Mouse (Mus musculus): ENCODE results near the gene Dstn. TPM values are rescaled to one million over a fixed set of nuclear protein-coding genes. Genes with fewer than 3 reads are reported as not detected.
A peak's percentile ranks its signal among the peaks of the same experiment; 100 is the strongest.

Dstn gene
- total RNA-seq, 2 experiments from 2014 or later, result 154 to 157 TPM

GRCm38 (mm10) chr2:143918831-143919502, 3.8 kb downstream of the Dstn start:
- no peak for DNase-seq (ENCODE audit: extremely low spot score in 1 of 2, low spot score in 2 of 2)
- no peak overlapping the region for H3K27ac ChIP-seq
- intact Hi-C loops (cut with DNase I), result no loop called here
- no peak overlapping the region for H3K4me3 ChIP-seq
- no peak; the same call in 1 of the 2 replicates for TF ChIP-seq CTCF (IDR thresholded peaks at IDR 0.05)

GRCm38 (mm10) chr2:143924085-143924484, 9.0 kb downstream of the Dstn start:
- Histone ChIP-seq H3K27ac (no peak overlapping the region), H3K4me3 (no peak overlapping the region)
- no peak for TF ChIP-seq CTCF (IDR thresholded peaks at IDR 0.05)
- intact Hi-C loops (cut with DNase I), result no loop called here
- DNase-seq (ENCODE audit: extremely low spot score in 1 of 2, low spot score in 2 of 2), result no peak

GRCm38 (mm10) chr2:143925826-143926225, 10.7 kb downstream of the Dstn start:
- DNase-seq (ENCODE audit: extremely low spot score in 1 of 2, low spot score in 2 of 2), result no peak
- Histone ChIP-seq H3K27ac (no peak overlapping the region), H3K4me3 (no peak overlapping the region)
- no peak for TF ChIP-seq CTCF (IDR thresholded peaks at IDR 0.05)
- intact Hi-C loops (cut with DNase I), result no loop called here

- no peak for DNase-seq (ENCODE audit: extremely low spot score in 1 of 2, low spot score in 2 of 2)
- intact Hi-C loops (cut with DNase I), result no loop called here
- TF ChIP-seq CTCF (IDR thresholded peaks at IDR 0.05), result no peak
- no peak overlapping the region for H3K4me3 ChIP-seq
- no peak overlapping the region for H3K27ac ChIP-seq
These were observed 14.6 kb downstream of the Dstn start for GRCm38 (mm10) chr2:143929607-143930311.

- no peak overlapping the region for H3K27ac ChIP-seq
- no peak overlapping the region for H3K4me3 ChIP-seq
- TF ChIP-seq CTCF (IDR thresholded peaks at IDR 0.05), result no peak
- DNase-seq (ENCODE audit: extremely low spot score in 1 of 2, low spot score in 2 of 2), result no peak
- intact Hi-C loops (cut with DNase I), result no loop called here
These were observed 17.3 kb downstream of the Dstn start for GRCm38 (mm10) chr2:143932340-143932873.

GRCm38 (mm10) chr2:143933516-143933915, 18.4 kb downstream of the Dstn start:
- no peak overlapping the region for H3K4me3 ChIP-seq
- TF ChIP-seq CTCF (IDR thresholded peaks at IDR 0.05), result no peak
- H3K27ac ChIP-seq, result no peak overlapping the region
- intact Hi-C loops (cut with DNase I), result no loop called here
- DNase-seq (ENCODE audit: extremely low spot score in 1 of 2, low spot score in 2 of 2), result no peak

GRCm38 (mm10) chr2:143934439-143934838, 19.3 kb downstream of the Dstn start:
- Histone ChIP-seq H3K27ac (no peak overlapping the region), H3K4me3 (no peak overlapping the region)
- no peak for DNase-seq (ENCODE audit: extremely low spot score in 1 of 2, low spot score in 2 of 2)
- no peak for TF ChIP-seq CTCF (IDR thresholded peaks at IDR 0.05)
- intact Hi-C loops (cut with DNase I), result no loop called here

- intact Hi-C loops (cut with DNase I), result no loop called here
- Histone ChIP-seq H3K27ac (no peak overlapping the region), H3K4me3 (no peak overlapping the region)
- no peak for TF ChIP-seq CTCF (IDR thresholded peaks at IDR 0.05)
- DNase-seq (ENCODE audit: extremely low spot score in 1 of 2, low spot score in 2 of 2), result no peak
These were observed 22.7 kb downstream of the Dstn start for GRCm38 (mm10) chr2:143937861-143938260.

- intact Hi-C loops (cut with DNase I), result no loop called here
- H3K4me3 ChIP-seq, result no peak overlapping the region
- H3K27ac ChIP-seq, result no peak overlapping the region
- TF ChIP-seq CTCF (IDR thresholded peaks at IDR 0.05), result no peak
- no peak for DNase-seq (ENCODE audit: extremely low spot score in 1 of 2, low spot score in 2 of 2)
These were observed 25.3 kb downstream of the Dstn start for GRCm38 (mm10) chr2:143940406-143940805.

- DNase-seq (ENCODE audit: extremely low spot score in 1 of 2, low spot score in 2 of 2), result no peak
- intact Hi-C loops (cut with DNase I), result loop anchor here (2.0 kb wide), 1 partner anchor 78 kb away; no protein-coding TSS in a partner anchor
- H3K4me3 ChIP-seq, result no peak overlapping the region
- no peak for TF ChIP-seq CTCF (IDR thresholded peaks at IDR 0.05)
- H3K27ac ChIP-seq, result no peak overlapping the region
These were observed 29.7 kb downstream of the Dstn start for GRCm38 (mm10) chr2:143944796-143945195.

- no peak for DNase-seq (ENCODE audit: extremely low spot score in 1 of 2, low spot score in 2 of 2)
- peak; percentile 56 for TF ChIP-seq CTCF (IDR thresholded peaks at IDR 0.05)
- no peak overlapping the region for H3K4me3 ChIP-seq
- no peak overlapping the region for H3K27ac ChIP-seq
- intact Hi-C loops (cut with DNase I), result loop anchor here (2.0 kb wide), 1 partner anchor 79 kb away; no protein-coding TSS in a partner anchor
These were observed 30.5 kb downstream of the Dstn start for GRCm38 (mm10) chr2:143945466-143946075.

- no peak overlapping the region for H3K27ac ChIP-seq
- DNase-seq (ENCODE audit: extremely low spot score in 1 of 2, low spot score in 2 of 2), result no peak
- no peak overlapping the region for H3K4me3 ChIP-seq
- no peak for TF ChIP-seq CTCF (IDR thresholded peaks at IDR 0.05)
- intact Hi-C loops (cut with DNase I), result no loop called here
These were observed 31.3 kb downstream of the Dstn start for GRCm38 (mm10) chr2:143946399-143946798.
